Mouse (Mus musculus): Measurements from ENCODE around the gene Utp11. TPM values are rescaled to one million over a fixed set of nuclear protein-coding genes. Genes with fewer than 3 reads are reported as not detected.

Gene Utp11
- total RNA-seq, 2 experiments from 2014 or later = 17.3 to 18.7 TPM

DNA sequence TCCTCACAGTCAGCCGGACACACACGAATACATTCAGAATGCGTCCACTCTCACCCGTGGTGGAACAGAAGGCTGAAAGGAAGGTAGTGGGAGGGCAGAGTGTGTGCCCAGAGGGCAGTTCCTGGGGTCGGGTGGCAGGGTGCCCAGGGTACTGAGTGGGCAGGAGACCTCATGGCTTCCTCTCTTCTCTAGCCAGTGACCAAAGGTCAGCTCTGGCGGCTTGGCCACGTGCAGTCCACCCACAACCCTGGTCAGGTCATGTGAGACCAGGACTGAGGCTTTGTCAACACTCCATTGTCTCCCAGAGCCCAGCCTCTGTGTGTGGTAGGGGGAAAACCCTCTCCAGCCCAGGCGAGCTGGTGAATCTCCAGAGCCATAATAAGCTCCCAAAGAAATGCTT is 23.2 kb downstream of the Utp11 start:
- DNase-seq = no peak

DNA sequence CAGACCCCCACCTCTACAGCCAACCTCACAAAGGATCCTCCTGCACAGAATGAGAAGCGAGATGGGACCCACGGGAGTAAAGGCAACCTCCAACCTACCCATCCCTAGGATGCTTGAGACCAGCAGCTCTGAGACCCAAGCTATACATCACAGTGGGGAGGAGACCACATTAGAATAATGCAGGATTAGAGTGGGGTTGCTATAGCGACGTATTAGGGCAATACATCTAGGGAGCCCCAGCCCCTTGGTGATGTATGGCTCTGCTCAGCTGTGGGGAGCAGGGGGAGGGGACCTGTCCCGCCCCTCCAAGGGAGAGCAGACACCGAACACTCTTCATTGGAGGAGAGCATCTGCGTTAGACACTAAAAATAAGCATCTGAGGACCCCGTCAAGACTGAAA is 25.3 kb downstream of the Utp11 start:
- no peak for DNase-seq

DNA sequence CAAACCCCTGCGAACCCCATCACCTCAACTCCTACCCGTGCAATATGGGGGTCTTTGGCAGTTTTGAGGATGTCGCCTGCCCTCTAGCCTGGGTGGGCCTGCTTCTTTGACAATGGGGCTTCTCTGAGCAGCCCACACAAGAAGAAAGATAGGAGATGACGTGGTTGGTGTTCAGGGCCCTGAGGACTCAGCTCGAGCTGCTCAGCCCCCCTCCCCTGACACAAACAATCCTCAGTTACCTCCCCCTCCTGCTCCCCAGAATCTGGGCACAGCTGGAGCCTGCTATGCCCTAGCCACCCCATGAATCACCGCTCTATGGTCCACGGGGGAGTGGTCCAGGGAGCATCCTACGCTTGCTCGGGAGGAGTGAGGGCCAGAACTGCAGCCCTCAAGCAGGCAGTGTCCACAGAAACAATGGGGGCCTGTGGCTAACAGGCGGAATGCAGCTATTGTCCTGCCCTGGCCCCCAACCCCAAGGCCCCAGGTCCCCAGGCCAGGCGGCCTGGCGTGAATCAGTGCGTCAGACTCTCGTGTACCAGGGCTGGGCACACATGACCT is 25.8 kb downstream of the Utp11 start:
- no peak for DNase-seq

DNA sequence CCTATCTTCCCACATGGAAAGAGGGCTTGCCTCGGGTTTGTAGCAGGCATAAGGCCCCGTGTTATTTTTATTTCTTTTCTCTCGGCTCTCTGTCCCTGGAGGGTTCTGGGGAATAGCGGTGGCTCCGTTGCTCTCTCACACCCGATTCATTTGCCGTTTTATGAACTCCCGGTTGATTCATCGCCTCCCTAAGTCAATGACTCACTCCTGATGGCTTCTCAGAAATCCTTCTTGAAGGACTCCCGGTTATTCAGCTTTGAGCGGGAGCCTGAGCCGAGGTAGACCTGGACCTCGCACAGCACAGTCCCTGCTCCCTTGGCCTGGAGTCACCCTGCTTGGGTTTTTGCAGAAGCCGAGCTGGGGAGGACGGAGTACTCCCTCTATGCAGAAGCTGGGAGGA is 28.8 kb downstream of the Utp11 start:
- DNase-seq = no peak

DNA sequence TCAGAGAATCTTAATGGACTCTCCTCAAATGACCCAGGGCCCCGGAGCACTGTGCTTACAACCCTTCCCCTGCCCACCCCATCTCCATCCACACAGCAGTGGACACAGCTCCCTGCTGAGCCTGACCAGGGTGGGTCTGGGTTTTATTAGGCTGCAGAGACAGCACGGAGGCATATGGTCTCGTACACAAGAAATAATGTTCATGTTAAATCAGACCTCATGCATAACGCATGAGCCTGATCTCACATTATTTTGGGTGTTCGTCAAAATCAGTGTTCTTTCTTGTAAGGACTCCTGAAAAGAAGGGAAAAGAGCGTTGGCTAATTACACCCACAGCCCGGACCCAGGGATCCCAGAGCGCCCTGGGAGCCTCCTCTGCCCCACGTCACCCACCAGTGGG is 29.2 kb downstream of the Utp11 start:
- no peak for DNase-seq

DNA sequence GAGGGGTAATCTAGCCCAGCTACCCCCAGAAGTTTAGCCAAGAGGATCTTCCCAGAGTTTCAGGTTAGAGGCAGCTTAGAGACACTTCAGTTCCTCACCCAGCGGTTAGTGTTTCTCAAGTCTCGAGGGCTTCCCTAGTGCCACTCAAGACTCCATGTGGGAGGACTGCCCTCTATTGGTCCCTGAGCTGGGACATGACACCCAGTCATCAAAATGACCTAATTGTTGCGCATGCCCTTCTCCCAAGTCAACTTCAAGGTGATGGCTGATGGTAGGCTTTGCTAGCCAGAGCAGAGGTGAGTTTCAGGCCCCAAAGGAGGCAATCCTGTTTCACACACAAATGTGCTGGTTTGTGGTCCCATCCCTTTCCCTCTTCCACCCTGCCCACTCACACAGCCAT is 30.4 kb downstream of the Utp11 start:
- DNase-seq = no peak

DNA sequence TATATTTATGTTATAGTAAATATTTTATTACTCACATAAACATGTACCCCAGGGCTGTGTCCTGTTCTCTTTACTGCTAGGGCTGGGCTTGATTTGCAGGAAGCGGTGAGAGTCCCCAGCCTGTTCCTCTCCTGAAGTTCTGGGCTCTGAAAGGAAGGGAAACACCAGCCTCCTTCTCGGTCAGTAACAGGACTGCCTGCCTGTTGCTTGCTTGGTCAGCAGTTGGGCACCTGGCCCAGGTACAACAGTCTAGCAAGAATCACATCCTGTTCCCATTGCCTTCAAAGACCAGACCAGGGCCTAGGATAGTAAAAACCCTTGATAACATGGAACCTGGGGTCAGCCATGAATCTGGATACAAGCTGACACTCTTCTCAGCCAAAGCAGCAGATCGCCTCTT is 32.8 kb downstream of the Utp11 start:
- DNase-seq = no peak

DNA sequence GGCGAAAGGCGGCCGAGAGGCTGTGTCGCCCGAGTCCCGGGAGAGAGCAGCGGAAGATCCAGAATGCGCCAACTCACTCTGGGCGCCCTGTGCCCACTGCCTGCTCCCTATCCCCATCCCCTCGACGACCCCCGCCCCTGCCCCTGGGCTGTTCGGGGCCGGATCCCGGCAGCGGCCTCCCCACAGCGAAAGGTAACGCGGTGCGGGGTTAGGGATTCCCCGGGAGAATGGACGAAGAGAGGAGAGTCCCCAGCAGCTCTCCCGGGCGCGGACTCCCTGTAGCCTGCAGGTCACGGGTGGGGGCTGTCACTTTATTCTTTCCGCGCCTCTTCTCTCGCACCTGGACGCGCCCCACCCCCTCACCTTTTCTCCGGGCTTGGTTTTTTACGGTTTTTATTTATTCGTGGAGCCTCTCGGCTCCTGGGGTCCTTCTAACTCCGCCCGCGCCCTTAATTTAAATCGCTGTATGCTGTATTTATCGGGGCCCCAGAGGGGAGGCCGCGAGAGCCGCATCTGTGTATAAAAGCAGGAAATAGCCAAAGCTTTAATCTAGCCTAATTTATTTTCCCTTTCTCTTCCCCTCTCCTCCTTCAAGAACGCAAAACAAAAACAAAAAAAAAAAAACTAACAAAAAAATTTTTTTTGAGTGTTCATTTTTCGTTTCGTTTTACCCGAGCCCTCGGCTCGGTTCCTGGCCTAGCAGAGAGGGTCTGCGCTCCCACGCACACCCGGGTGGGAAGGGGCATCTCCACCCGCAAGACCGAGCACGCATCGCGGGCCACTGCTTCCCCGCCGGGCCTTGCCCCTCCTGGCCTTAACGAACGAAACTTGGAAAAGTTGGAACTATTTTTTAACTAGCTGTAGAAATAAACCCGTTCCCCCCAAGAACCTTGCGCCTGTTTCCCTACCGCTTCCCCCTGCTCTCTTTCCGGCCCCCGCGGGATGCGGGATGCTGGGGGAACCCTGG is 33.9 kb downstream of the Utp11 start:
- no peak for DNase-seq

DNA sequence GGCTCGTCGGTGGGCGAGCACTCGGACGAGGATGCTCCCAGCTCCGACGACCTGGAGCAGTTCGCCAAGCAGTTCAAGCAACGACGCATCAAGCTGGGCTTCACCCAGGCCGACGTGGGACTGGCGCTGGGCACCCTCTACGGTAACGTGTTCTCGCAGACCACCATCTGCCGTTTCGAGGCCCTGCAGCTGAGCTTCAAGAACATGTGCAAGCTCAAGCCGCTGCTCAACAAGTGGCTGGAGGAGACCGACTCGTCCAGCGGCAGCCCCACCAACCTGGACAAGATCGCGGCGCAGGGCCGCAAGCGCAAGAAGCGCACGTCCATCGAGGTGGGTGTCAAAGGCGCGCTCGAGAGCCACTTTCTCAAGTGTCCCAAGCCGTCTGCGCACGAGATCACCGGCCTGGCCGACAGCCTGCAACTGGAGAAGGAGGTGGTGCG is 35.0 kb downstream of the Utp11 start:
- no peak for DNase-seq

DNA sequence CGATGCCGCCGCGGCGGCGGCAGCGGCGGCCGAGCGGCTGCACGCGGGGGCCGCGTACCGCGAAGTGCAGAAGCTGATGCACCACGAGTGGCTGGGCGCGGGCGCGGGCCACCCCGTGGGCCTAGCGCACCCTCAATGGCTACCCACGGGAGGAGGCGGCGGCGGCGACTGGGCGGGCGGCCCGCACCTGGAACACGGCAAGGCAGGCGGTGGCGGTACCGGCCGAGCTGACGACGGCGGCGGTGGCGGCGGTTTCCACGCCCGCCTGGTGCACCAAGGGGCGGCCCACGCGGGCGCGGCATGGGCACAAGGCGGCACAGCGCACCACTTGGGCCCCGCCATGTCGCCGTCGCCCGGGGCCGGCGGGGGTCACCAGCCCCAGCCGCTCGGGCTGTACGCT is 35.6 kb downstream of the Utp11 start:
- no peak for DNase-seq

DNA sequence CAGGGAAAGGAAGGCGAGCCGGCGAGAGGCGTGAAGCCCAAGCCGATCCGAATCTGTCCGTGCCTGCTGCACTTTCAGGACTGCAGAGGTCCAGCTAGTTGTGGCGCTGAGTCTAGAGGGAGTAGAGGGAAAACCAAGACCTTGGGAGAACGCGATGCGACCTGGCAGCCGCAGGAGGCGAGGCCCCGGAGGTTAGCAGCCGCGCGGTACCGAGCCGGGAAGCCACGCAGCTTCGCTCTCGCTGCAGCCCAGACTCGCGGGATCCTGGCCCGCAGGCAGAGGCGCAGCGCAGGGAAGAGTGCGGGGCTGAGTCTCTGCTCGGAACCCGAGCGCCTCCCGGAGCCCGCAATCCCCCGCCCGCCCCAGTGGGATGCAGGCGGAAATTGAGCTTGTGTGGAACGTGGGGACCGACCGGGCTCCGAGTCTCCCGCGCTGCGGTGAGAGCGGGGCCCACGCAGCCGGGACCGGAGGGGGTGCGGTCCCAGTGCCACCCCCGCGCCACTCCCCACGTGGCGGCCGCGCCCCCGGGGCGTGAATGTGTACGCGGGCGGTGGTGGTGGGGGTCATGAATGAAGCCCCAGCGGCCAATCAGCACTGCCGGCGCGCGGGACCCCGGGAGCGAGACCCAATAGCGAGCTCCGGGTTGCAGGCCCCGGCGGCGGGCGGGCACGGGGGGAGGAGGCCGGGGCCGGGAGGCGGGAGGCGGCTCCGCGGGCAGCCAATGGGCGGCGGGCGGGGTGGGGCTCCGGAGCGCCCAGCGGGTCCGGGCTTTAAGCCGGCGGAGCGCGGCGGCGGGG is 36.3 kb downstream of the Utp11 start:
- DNase-seq = peak; percentile 82

DNA sequence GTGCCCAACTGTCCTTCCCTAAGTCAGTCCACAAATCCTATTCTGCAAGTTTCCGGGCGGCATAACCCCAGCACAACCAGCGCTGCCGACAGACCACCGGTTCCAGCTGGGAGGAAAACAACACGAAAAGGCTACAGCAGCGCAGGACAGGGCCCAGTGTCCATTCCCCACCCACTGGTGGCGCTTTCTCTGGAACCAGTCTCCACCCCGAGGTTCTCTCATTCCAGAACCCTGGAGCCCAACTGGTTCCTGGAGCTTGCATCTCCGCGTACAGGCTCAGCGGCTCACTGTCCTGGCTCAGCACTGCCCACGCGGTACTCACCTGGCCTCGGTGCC is 36.9 kb downstream of the Utp11 start, which contains the start of gene Pou3f1:
TSS of gene Pou3f1 (plus strand) at position 290 of the 336 bp plus-strand sequence.
- no peak for DNase-seq

DNA sequence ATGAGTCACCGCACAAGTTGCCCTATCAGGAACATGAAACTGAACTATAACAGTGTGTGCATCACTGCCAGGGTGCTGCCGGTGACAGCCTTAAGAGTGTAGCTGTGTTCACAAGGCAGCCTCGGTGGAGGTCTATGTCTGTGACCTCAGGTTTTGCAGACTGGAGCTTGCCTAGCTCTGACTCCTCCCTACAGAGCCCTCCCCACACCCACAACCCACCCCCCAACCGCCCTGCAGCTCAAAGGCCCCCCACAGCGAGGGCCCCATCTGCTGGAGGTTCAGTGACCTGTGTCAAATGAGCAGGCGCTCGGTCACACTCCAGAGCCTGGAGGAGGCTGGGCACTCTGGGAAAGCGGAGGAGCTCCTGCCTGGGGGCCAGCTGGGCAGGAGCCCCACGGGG is 40.5 kb downstream of the Utp11 start:
- no peak for DNase-seq

DNA sequence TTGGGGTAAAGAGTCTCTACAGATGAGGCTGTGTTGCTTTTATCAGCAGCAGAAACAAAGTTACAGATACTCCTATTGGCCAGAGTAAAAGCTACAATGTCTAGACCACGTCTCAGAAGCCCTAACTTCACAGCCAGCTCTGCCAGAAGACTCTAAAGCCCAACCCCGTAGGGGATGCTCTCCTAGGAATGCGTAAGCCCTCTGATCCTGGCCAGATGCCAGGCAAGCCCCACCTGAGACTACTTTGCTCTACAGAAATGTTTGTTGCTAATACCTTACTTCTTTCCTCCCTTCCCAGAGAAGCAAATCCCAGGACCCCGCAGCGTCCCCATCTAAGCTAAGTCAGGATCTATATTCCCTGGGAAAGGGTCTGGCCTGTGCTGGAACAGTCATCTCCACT is 45.5 kb downstream of the Utp11 start:
- DNase-seq = no peak

DNA sequence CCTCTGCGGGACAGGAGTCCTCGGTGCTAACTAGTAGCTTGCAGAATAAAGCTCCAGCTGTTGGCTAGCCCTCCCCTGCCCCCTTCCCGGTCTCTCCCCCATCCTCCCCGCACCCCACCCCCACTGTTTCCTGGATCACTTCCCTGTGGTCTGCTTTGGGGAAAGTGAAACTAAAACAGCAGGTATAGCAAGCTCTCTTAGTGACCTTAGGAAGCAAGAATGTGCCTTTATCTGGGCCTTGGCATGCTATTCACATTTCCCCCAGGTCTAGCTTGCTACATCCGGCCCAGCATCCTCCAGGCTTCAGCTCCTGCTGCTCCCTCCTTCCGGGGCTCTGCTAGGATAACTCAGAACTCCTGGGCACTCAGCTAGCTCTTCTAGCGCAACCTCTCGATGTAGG is 46.8 kb downstream of the Utp11 start:
- DNase-seq = peak; percentile 36

DNA sequence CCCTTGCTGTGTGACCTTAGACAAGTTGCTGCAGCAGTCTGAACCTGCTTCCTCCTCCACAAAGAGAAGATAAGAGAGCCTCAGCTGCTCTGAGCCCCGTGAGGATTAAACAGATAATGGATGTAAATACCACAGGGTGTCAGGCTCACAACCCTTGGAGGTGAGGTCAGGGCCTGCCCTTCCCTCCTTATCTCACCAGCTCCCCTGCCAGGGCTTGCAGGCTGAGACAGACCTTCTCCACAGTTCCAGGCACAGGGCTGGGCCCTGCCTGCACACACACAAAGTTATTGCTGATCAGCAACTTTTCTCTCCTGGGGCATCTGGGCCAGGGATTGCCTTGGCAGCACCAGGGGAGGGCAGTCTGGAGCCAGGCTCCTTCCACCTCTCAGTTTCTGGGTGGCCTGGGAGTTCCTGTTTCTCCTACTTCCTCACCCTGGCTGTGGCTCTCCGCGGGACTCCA is 48.4 kb downstream of the Utp11 start:
- no peak for DNase-seq

DNA sequence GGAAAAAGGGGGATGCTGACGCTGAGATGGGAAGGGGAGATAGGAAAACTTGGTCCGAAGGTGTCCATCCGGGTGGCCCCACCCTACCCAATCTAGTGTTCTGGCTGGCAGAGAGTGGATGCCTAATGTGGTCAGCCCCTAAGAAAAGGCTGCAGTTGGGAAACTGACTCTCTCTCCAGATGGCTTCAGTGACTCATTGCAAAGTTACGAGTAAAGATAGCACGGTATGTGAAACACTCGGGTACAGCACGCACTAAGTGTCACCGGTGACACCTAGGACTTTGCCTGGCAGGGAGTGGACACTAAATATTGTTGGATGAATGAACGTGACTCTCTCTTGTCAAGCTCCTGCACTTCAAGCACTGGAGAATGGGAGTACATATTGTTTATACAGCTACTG is 49.5 kb downstream of the Utp11 start:
- no peak for DNase-seq

DNA sequence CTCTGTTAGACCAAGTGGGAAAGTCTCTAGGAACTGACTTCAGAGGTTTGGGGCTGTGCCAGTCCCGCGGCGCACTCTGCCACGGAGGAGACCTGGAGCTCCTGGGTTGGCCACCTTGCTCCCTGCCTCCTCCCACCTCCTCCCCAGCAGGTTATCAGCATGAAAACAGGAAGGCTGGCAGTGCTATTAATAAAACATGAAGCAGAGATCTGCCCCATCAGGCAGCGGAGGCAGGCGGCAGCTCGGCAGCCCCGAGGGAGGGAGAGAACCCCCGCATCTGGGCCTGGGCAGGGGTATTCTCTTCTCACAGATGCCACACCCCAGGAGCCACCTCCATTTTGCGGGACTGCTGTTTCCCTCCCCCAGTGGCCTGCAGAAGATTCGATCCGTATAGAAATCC is 53.7 kb downstream of the Utp11 start:
- DNase-seq = no peak

DNA sequence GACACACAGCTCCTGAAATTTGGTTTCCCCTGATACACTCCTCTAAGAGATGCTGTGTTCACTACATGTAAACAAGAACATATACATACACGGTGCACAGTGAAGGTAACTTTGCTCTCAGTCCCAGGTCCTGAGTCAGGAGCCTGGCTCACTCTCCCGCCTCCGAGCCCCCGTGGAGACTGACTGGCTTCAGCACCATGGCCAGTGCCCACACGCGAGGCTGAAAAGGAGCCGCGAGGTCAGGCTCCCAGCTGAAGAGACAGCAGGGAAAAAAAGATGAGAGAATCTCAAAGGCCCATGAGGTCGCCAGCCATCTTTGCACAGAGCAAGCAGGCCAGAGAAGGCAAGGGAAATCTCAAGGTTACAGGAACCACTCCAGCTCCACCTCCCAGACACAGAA is 60.1 kb downstream of the Utp11 start:
- peak; percentile 78 for DNase-seq

DNA sequence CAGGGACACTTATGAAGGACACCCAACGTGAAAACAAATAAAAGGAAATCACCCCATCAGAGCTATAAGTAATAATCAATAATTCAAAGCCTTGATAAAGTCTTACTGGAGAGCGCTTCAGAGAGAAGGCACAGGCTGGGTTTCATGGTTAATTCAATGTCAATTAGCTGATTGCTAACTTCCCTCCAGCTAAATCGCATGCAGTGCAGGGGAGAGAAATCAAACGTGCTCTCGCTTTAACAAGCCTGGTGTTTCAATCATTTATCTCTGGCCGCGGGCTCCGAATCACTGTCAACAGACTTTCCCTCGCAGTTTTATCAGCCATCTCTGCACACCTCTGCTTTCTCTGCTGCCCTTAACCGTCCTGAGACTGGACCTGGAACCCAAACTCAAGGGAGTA is 60.5 kb downstream of the Utp11 start:
- DNase-seq = no peak

DNA sequence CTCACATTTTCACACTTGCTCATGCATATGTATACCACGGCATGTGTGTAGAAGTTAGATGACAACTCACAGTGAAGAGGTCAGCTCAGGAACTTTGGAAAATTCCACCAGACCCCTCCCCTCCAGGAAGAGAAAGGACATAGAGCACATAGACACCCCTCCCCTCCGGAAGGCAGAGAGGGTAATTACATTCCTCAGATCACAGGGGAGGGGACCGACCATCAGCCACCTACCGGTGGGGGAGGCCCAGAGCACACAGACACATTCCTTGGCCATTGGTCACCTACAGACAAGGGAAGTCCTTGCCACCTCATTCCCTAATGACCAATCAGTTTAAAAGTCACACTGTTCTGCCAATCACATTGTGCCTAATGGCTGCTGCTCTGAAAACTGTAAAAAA is 61.9 kb downstream of the Utp11 start:
- no peak for DNase-seq
